Mouse (Mus musculus): ENCODE results near the gene Kif11. TPM values are rescaled to one million over a fixed set of nuclear protein-coding genes. Genes with fewer than 3 reads are reported as not detected.

The Kif11 gene
- polyA plus RNA-seq, 1 experiment from 2014 or later, result 41.6 TPM

DNA sequence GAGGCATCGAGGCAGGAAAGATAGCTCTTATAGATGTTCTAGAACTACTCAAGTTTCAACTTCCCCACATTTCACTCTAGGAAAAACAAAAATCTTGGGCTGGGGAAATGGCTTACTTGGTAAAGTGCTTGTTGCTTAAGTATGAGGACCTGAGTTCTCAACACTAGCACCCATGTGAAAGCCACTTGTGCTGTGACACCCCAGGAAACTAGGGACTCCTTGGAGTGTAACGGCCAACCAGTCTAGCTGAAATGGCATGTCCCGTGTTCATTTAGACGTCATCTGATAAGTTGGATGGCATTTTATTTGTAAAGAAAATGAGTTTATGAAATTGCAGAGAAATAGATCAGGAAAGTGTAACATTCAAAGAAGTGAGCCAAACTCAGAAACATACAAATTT lies 6.3 kb upstream of the Kif11 start:
- Histone ChIP-seq H3K27me3 (replicated peaks; ENCODE audit: control insufficient read depth, insufficient read depth, low read length) (no peaks in the 10 kb centered on the region), H3K36me3 (ENCODE audit: control insufficient read depth, insufficient read depth, low read length) (no peaks in the 10 kb centered on the region), H3K4me3 (ENCODE audit: low read depth, low read length) (no peak overlapping the region), H3K27ac (ENCODE audit: low read depth, low read length) (no peak overlapping the region), H3K4me1 (ENCODE audit: control insufficient read depth, insufficient read depth, low read length) (no peaks in the 10 kb centered on the region), H3K9ac (ENCODE audit: low read length) (no peak overlapping the region), H3K4me2 (ENCODE audit: low read length) (no peak overlapping the region), H3K9me3 (replicated peaks; ENCODE audit: control insufficient read depth, low read length) (no peaks in the 10 kb centered on the region)
- WGBS, result 92% methylated on average over 4 of the region's 4 CpGs
- ATAC-seq (no peak), DNase-seq (ENCODE audit: low spot score) (no peak)

DNA sequence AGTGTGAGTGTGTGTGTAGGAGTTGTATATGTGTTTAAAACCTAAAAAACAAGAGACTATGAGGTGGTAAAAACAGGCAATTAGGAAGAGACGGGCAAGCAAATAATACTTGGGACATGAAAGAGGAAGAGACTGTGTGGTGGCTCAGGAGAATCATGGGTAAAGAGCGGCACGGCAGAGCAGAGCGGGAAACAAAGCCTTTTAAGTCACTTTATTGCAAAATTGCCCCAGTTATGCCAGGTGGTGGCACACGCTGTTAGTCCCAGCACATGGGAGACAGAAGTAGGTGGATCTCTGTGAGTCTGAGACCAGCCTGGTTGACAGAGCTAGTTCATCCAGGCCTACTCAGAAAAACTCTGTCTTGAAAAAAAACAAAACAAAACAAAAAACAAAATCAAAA lies 5.8 kb upstream of the Kif11 start:
- no peak overlapping the region for H3K9ac ChIP-seq (ENCODE audit: low read length)
- no peak overlapping the region for H3K27ac ChIP-seq (ENCODE audit: low read depth, low read length)
- H3K4me1 ChIP-seq (ENCODE audit: control insufficient read depth, insufficient read depth, low read length), result no peaks in the 10 kb centered on the region
- DNase-seq (ENCODE audit: low spot score) (no peak), ATAC-seq (no peak)
- H3K36me3 ChIP-seq (ENCODE audit: control insufficient read depth, insufficient read depth, low read length), result no peaks in the 10 kb centered on the region
- 90% methylated on average over 5 of the region's 5 CpGs for WGBS
- no peaks in the 10 kb centered on the region for H3K9me3 ChIP-seq (replicated peaks; ENCODE audit: control insufficient read depth, low read length)
- no peak overlapping the region for H3K4me3 ChIP-seq (ENCODE audit: low read depth, low read length)
- no peak overlapping the region for H3K4me2 ChIP-seq (ENCODE audit: low read length)
- no peaks in the 10 kb centered on the region for H3K27me3 ChIP-seq (replicated peaks; ENCODE audit: control insufficient read depth, insufficient read depth, low read length)

DNA sequence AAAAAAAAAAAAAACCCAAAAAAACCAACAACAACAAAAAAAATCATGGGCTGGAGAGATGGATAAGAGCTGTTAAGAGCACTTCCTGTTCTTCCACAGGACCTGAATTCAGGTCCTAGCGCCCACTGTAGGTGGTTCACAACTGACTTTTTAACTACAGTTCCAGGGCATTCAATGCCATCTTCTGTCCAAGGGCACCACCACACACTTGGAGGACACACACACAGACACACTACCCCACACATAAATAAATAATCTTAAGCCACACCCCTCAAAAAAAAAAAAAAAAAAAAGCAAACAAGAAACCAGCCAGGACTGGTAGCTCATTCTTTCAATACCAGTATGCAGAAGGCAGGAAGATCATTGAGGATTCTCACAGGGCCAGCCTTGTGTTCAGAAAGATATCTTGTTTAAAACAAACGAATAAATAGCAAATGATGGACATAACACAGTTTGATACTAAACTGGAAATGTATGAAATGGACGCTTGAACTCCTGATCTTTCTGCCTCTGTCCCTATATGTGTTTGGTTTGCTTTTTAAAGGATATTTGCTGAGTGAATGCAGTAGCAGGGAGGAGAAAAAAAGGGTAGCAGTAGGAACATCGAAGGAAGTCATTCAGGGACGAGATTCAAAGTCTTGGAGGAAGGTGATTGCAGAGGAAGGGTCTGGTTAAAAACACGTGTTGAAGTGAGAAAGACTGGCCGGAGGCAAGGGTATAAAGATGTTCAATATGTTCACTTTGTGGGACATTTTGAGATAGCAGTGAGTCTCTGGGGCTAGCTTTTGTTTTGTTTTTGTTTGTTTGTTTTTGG lies 1.1 kb upstream of the Kif11 start:
- Histone ChIP-seq H3K9me3 (replicated peaks; ENCODE audit: control insufficient read depth, low read length) (no peaks in the 10 kb centered on the region), H3K4me2 (ENCODE audit: low read length) (peak overlapping the region; percentile 69), H3K4me1 (ENCODE audit: control insufficient read depth, insufficient read depth, low read length) (peaks cover 2% of the 10 kb centered on the region; the same call in 1 of the 2 replicates), H3K27ac (ENCODE audit: low read depth, low read length) (peak overlapping the region; percentile 95), H3K4me3 (ENCODE audit: low read depth, low read length) (peak overlapping the region; percentile 77), H3K36me3 (ENCODE audit: control insufficient read depth, insufficient read depth, low read length) (no peaks in the 10 kb centered on the region), H3K27me3 (replicated peaks; ENCODE audit: control insufficient read depth, insufficient read depth, low read length) (no peaks in the 10 kb centered on the region), H3K9ac (ENCODE audit: low read length) (peak overlapping the region; percentile 85)
- DNase-seq (ENCODE audit: low spot score) (no peak), ATAC-seq (no peak)
- WGBS, result 28% methylated on average over 7 of the region's 7 CpGs

DNA sequence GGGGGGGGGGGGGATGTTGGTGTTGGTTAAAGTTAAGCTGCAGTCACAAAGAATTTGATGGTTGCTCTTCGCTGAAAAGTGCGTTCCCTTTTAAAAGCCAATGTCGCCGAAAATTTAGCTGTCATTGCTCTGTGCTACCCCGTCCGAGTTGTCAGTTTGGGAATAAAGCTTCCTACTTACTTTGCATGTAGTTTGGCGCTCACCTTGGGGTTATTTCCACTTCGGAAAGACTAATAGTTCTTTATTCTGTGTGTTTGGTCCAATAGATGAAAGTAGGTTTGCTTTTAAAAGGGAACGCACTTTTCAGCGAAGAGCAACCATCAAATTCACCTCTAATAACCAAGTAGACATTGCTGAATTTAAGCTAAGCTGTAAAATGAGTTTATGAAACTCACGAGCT lies 638 bp downstream of the Kif11 start:
- Histone ChIP-seq H3K4me2 (ENCODE audit: low read length) (peak overlapping the region; percentile 69), H3K4me1 (ENCODE audit: control insufficient read depth, insufficient read depth, low read length) (peaks cover 2% of the 10 kb centered on the region; the same call in 1 of the 2 replicates), H3K27ac (ENCODE audit: low read depth, low read length) (no peak overlapping the region), H3K36me3 (ENCODE audit: control insufficient read depth, insufficient read depth, low read length) (no peaks in the 10 kb centered on the region), H3K27me3 (replicated peaks; ENCODE audit: control insufficient read depth, insufficient read depth, low read length) (no peaks in the 10 kb centered on the region), H3K4me3 (ENCODE audit: low read depth, low read length) (peak overlapping the region; percentile 77), H3K9ac (ENCODE audit: low read length) (peak overlapping the region; percentile 85), H3K9me3 (replicated peaks; ENCODE audit: control insufficient read depth, low read length) (no peaks in the 10 kb centered on the region)
- 2% methylated on average over 11 of the region's 11 CpGs for WGBS
- DNase-seq (ENCODE audit: low spot score) (no peak), ATAC-seq (no peak)

DNA sequence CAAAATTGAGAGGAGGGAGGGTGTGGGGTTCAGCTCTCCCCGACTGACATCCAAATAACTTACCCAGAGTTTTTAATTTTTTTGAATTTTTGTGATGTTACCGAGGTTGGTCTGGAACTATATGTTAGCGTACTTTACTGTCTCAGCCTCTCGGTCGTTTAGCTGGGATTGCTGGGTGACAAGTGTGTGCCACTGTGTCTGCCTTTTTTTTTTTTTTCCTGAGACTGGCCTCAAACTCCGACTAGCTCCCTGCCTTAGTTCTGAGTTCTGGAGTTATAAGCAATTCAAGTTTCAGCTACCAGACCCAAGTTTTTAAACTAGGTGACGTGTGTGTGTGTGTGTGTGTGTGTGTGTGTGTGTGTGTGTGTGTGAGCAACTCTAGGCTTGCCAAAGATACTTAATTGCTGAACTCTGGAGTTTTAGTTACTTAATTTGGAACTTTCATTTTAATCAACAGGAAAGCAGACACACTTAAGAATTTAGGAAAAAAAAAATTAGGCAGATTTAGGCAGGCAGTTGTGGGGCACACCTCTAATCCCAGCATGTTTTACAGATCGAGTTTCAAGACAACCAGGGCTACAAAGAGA lies 1.3 kb downstream of the Kif11 start:
- Histone ChIP-seq H3K4me1 (ENCODE audit: control insufficient read depth, insufficient read depth, low read length) (peaks cover 2% of the 10 kb centered on the region; the same call in 1 of the 2 replicates), H3K36me3 (ENCODE audit: control insufficient read depth, insufficient read depth, low read length) (no peaks in the 10 kb centered on the region), H3K4me2 (ENCODE audit: low read length) (peak overlapping the region; percentile 69), H3K9me3 (replicated peaks; ENCODE audit: control insufficient read depth, low read length) (no peaks in the 10 kb centered on the region), H3K27me3 (replicated peaks; ENCODE audit: control insufficient read depth, insufficient read depth, low read length) (no peaks in the 10 kb centered on the region), H3K4me3 (ENCODE audit: low read depth, low read length) (peak overlapping the region; percentile 77), H3K9ac (ENCODE audit: low read length) (peak overlapping the region; percentile 85), H3K27ac (ENCODE audit: low read depth, low read length) (no peak overlapping the region)
- 16% methylated on average over 8 of the region's 8 CpGs for WGBS
- ATAC-seq (no peak), DNase-seq (ENCODE audit: low spot score) (no peak)

DNA sequence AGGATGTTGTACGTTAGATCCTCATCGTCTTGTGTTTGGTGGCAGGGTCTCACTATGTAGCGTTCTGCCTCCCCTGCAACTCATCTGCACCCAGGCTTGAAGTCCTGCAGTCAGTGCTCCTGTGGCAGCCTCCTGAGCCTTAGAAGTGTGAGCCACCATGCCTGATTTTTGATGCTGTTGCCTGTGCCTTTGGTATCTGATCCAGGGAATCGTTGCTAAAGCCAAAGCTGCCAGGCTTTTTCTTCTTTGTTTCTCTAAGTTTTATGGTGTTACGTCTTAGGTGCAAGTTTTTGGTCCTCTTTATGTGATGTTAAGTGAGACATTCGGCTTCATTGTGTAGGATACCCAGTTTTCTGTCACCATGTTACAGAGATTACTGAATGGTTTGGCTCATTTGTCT lies 2.6 kb downstream of the Kif11 start:
- DNase-seq (ENCODE audit: low spot score) (no peak), ATAC-seq (no peak)
- 0 out of 2 replicates have a peak overlapping the region, but pooled peaks have one; percentile 29 for H3K9ac ChIP-seq (ENCODE audit: low read length)
- no peak overlapping the region for H3K4me3 ChIP-seq (ENCODE audit: low read depth, low read length)
- WGBS, result 60% methylated on average over 6 of the region's 6 CpGs
- H3K27me3 ChIP-seq (replicated peaks; ENCODE audit: control insufficient read depth, insufficient read depth, low read length), result no peaks in the 10 kb centered on the region
- H3K4me1 ChIP-seq (ENCODE audit: control insufficient read depth, insufficient read depth, low read length), result peaks cover 2% of the 10 kb centered on the region; the same call in 1 of the 2 replicates
- H3K9me3 ChIP-seq (replicated peaks; ENCODE audit: control insufficient read depth, low read length), result no peaks in the 10 kb centered on the region
- peak overlapping the region; percentile 28; the same call in 1 of the 2 replicates for H3K4me2 ChIP-seq (ENCODE audit: low read length)
- H3K27ac ChIP-seq (ENCODE audit: low read depth, low read length), result no peak overlapping the region
- H3K36me3 ChIP-seq (ENCODE audit: control insufficient read depth, insufficient read depth, low read length), result no peaks in the 10 kb centered on the region

DNA sequence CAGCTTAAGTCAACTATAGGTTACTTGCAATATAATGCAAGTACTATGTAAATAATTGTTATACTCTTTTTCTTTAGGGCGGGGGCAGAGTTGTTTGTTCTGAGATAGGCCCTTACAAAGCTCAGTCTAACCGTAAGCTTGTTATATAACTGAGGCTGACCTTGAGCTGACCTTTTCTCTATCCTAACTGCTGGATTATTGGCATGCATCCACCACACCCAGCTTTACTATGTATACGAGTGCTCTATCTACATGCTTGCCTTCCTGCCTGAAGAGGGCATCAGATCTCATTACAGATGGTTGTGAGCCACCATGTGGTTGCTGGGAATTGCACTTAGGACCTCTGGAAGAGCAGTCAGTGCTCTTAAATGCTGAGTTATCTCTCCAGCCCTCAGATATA lies 9.9 kb downstream of the Kif11 start:
- Histone ChIP-seq H3K4me2 (ENCODE audit: low read length) (no peak overlapping the region), H3K36me3 (ENCODE audit: control insufficient read depth, insufficient read depth, low read length) (peaks cover 43% of the 10 kb centered on the region), H3K27ac (ENCODE audit: low read depth, low read length) (no peak overlapping the region), H3K27me3 (replicated peaks; ENCODE audit: control insufficient read depth, insufficient read depth, low read length) (no peaks in the 10 kb centered on the region), H3K4me3 (ENCODE audit: low read depth, low read length) (no peak overlapping the region), H3K9me3 (replicated peaks; ENCODE audit: control insufficient read depth, low read length) (no peaks in the 10 kb centered on the region), H3K9ac (ENCODE audit: low read length) (no peak overlapping the region), H3K4me1 (ENCODE audit: control insufficient read depth, insufficient read depth, low read length) (no peaks in the 10 kb centered on the region)
- WGBS, result 86% methylated on average over 3 of the region's 3 CpGs
- DNase-seq (ENCODE audit: low spot score), result no peak
- ATAC-seq, result no peak

DNA sequence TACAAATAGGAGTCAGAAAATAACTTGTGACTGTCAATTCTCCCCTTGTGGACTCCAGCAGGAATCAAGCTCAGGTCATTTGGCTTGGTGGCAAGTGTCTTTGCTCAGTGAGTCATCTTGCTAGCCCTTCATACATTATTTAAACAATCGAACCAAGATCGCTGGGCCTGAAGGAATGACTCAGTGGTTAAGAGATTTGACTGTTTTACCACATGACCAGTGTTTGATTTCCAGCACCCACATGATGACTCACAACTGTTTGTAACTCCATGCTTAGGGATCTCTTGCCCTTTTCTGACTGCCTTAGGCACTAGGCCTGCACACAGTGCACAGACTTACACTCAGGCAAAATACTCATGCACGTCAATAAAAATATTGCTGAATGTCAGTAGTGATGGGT lies 15.7 kb downstream of the Kif11 start:
- H3K27me3 ChIP-seq (replicated peaks; ENCODE audit: control insufficient read depth, insufficient read depth, low read length), result no peaks in the 10 kb centered on the region
- ATAC-seq, result no peak
- no peak overlapping the region for H3K4me2 ChIP-seq (ENCODE audit: low read length)
- H3K27ac ChIP-seq (ENCODE audit: low read depth, low read length), result no peak overlapping the region
- over 99% methylated on average over 3 of the region's 3 CpGs for WGBS
- H3K9ac ChIP-seq (ENCODE audit: low read length), result no peak overlapping the region
- no peaks in the 10 kb centered on the region for H3K9me3 ChIP-seq (replicated peaks; ENCODE audit: control insufficient read depth, low read length)
- H3K4me1 ChIP-seq (ENCODE audit: control insufficient read depth, insufficient read depth, low read length), result no peaks in the 10 kb centered on the region
- no peak for DNase-seq (ENCODE audit: low spot score)
- H3K36me3 ChIP-seq (ENCODE audit: control insufficient read depth, insufficient read depth, low read length), result peaks cover 48% of the 10 kb centered on the region
- H3K4me3 ChIP-seq (ENCODE audit: low read depth, low read length), result no peak overlapping the region

DNA sequence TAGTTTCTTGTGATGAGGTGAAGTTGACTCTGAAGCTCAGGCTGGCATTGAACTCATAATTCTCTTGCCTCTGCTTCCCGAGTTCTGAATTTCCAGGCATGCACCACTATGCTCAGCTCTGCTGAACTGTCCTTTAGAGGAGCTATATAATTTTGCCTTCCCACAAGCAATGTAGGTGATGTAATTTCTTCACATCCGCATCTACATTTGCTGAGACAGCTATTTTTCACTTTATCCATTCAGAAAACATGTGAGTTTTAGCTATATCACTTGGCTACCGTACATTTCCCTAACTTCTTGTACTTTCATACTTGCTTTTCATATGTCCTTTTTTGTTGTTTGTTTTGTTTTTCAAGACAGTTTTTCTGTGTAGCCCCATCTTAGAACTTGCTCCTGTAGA lies 20.1 kb downstream of the Kif11 start:
- 98% methylated on average over 3 of the region's 3 CpGs for WGBS
- DNase-seq (ENCODE audit: low spot score) (no peak), ATAC-seq (no peak)
- H3K27ac ChIP-seq (ENCODE audit: low read depth, low read length), result no peak overlapping the region
- H3K36me3 ChIP-seq (ENCODE audit: control insufficient read depth, insufficient read depth, low read length), result peaks cover 62% of the 10 kb centered on the region
- H3K4me3 ChIP-seq (ENCODE audit: low read depth, low read length), result no peak overlapping the region
- no peaks in the 10 kb centered on the region for H3K9me3 ChIP-seq (replicated peaks; ENCODE audit: control insufficient read depth, low read length)
- no peak overlapping the region for H3K4me2 ChIP-seq (ENCODE audit: low read length)
- no peaks in the 10 kb centered on the region for H3K27me3 ChIP-seq (replicated peaks; ENCODE audit: control insufficient read depth, insufficient read depth, low read length)
- no peaks in the 10 kb centered on the region for H3K4me1 ChIP-seq (ENCODE audit: control insufficient read depth, insufficient read depth, low read length)
- H3K9ac ChIP-seq (ENCODE audit: low read length), result no peak overlapping the region
